Mouse (Mus musculus) limb, embryonic 14.5 days (tissue): ENCODE data around the gene Fgr. TPM values are rescaled to one million over a fixed set of nuclear protein-coding genes. Genes with fewer than 3 reads are reported as not detected.
A peak's percentile ranks its signal among the peaks of the same experiment; 100 is the strongest.

ENCODE experiments used
- ATAC-seq: fragments of 200-750 bp; cut with Nextera tagmentation; 2 replicates; pipeline ENCODE4 v1.8.0; 2017; ENCODE audit warnings: low read depth, moderate number of reproducible peaks, moderate TSS enrichment; ENCODE audit not compliant: low FRiP score
- DNase-seq: peaks from one replicate; pipeline ENCODE4 v3.0.0-alpha.2; 2015; ENCODE audit warnings: low spot score
- H3K27ac ChIP-seq: fragments of 300-500 bp; sonication (generic); replicated peaks from 2 replicates; pipeline ENCODE4 v1.5.1; 2014; ENCODE audit warnings: low read depth, mild to moderate bottlenecking, low read length, moderate library complexity, mixed read lengths
- H3K27me3 ChIP-seq: fragments of 300-500 bp; sonication (generic); 2 replicates; pipeline ENCODE4 v1.6.1; 2014; ENCODE audit warnings: low read length, mixed read lengths; ENCODE audit not compliant: control insufficient read depth, insufficient read depth
- H3K36me3 ChIP-seq: fragments of 300-500 bp; sonication (generic); 2 replicates; pipeline ENCODE4 v1.6.1; 2014; ENCODE audit warnings: mild to moderate bottlenecking, low read length, moderate library complexity, mixed read lengths; ENCODE audit not compliant: control insufficient read depth, insufficient read depth
- H3K4me1 ChIP-seq: fragments of 300-500 bp; sonication (generic); 2 replicates; pipeline ENCODE4 v1.6.1; 2014; ENCODE audit warnings: antibody characterized with exemption, low read length, mixed read lengths; ENCODE audit not compliant: control insufficient read depth, insufficient read depth
- H3K4me2 ChIP-seq: fragments of 300-500 bp; sonication (generic); replicated peaks from 2 replicates; pipeline ENCODE4 v1.6.1; 2014; ENCODE audit warnings: low read depth, mild to moderate bottlenecking, low read length, moderate library complexity; ENCODE audit not compliant: severe bottlenecking
- H3K4me3 ChIP-seq: fragments of 300-500 bp; sonication (generic); replicated peaks from 2 replicates; pipeline ENCODE4 v1.5.1; 2014; ENCODE audit warnings: low read length
- H3K9ac ChIP-seq: fragments of 300-500 bp; sonication (generic); 2 replicates; pipeline ENCODE4 v1.6.1; 2014; ENCODE audit warnings: mild to moderate bottlenecking, low read depth, low read length, moderate library complexity; ENCODE audit not compliant: severe bottlenecking
- H3K9me3 ChIP-seq: fragments of 300-500 bp; sonication (generic); 2 replicates; pipeline ENCODE4 v1.6.1; 2016; ENCODE audit warnings: low read length; ENCODE audit not compliant: control insufficient read depth
- POLR2A ChIP-seq: fragments of 200-500 bp; IDR thresholded peaks from 2 replicates; pipeline ENCODE4 v1.8.0; 2012; ENCODE audit warnings: inconsistent platforms, mild to moderate bottlenecking, moderate library complexity, borderline replicate concordance; ENCODE audit not compliant: insufficient read depth, insufficient read length; ENCODE audit errors: extremely low read depth
- WGBS: fragments of 180-500 bp; shearing (Covaris S2); extraction: QIAGEN DNeasy Blood & Tissue Kit; methylation state at CpG from one replicate; pipeline ENCODE4 v1.1.7; 2014; 5-methylcytosine and 5-hydroxymethylcytosine counted together
- polyA plus RNA-seq, 2 experiments: library from polyadenylated mRNA; depleted of rRNA in 1 of 2; stranded (reverse) in 1 of 2; unstranded in 1 of 2; fragments of >200 nt; fragmentation: Nextera tagmentation in 1 of 2; extraction: Ambion mirVana in 1 of 2; gene quantifications; 2 replicates each; pipeline versions ENCODE4 v1.2.1 to v1.2.3; 2012 to 2014

Gene Fgr
- polyA plus RNA-seq, 2 experiments: 0.62 to 0.64 TPM

DNA sequence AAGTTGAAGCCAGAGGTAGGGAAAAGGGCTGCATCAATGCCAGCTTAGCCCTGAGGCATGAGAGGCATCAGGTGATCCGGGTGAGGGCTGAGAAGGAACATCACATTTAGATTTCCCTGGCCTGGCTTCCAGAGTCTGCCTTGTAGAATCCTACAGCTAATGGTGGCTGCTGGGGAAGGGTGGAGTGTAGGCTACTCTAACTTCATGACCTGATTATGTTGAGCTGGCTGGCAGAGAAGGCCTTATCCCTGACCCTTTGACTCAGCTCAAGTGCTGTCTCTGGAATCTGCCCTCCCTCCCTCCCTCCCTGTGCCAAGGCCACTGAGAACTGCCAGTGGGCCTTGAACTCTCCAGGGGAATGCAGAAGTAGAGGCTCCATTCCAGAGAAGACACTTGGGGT is 61.6 kb downstream of the Fgr start:
- WGBS: 90% methylated on average over 1 of the region's 1 CpGs
- Histone ChIP-seq H3K9me3 (no peaks in the 10 kb centered on the region), H3K4me1 (peaks cover 28% of the 10 kb centered on the region), H3K27ac (no peak overlapping the region), H3K4me3 (no peak overlapping the region), H3K4me2 (no peak overlapping the region), H3K36me3 (peaks cover 18% of the 10 kb centered on the region), H3K9ac (no peak overlapping the region), H3K27me3 (no peaks in the 10 kb centered on the region)
- DNase-seq: no peak
- no peak for ATAC-seq
- TF ChIP-seq POLR2A: no peak

DNA sequence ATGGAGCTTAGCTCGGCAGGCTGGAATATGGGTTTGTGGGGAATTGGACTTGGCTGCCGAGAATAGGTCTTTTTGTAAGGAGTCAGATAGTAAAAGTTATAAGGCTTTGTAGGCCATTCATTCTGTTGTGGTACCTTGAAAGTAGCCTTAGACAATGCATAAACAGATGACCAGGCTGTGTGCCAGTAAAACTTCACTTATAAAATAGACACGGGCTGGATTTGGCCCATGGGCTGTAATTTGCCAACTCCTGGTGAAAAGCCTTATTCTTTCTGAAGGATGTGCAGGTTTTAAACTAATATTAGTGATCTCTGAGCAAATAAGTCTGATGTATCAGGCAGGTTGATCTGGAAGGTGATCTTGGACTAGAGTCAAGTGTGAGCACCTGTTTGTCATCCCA is 62.1 kb downstream of the Fgr start:
- WGBS: 54% methylated on average over 3 of the region's 3 CpGs
- peaks cover 18% of the 10 kb centered on the region for H3K36me3 ChIP-seq
- no peak for TF ChIP-seq POLR2A

DNA sequence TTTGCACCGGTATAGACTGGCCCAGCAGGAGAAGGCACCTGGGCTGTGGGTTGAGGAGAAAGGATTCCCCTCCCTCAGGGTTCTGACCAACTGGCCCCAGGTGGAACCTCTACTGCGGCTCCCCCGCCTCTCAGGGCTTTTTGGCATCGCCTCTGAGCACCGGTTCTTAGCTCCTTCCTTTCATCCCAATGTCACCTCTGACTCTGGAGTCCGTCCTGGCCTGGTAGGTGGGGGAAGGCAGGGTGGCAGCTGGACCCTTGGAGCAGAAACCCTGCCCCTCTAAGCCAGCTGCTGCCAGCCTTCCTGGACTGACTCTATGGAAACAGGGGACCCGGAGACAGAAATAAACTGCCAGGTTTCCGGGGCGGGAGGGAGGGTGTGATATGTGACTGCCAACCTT is 63.4 kb downstream of the Fgr start:
- peaks cover 46% of the 10 kb centered on the region for H3K4me1 ChIP-seq
- H3K27ac ChIP-seq: no peak overlapping the region
- H3K36me3 ChIP-seq: peaks cover 18% of the 10 kb centered on the region; the same call in 1 of the 2 replicates
- TF ChIP-seq POLR2A: no peak
- ATAC-seq (no peak), DNase-seq (no peak)
- 31% methylated on average over 9 of the region's 9 CpGs for WGBS
- 0 out of 2 replicates have a peak overlapping the region, but pooled peaks have one; percentile 17 for H3K4me2 ChIP-seq
- H3K9ac ChIP-seq: no peak overlapping the region
- no peak overlapping the region for H3K4me3 ChIP-seq
- no peaks in the 10 kb centered on the region for H3K9me3 ChIP-seq
- H3K27me3 ChIP-seq: no peaks in the 10 kb centered on the region

More for the DNA sequence above, 62.1 kb downstream of the Fgr start:
- H3K4me1 ChIP-seq: peaks cover 33% of the 10 kb centered on the region
- no peak overlapping the region for H3K4me2 ChIP-seq
- ATAC-seq (no peak), DNase-seq (no peak)
- H3K27me3 ChIP-seq: no peaks in the 10 kb centered on the region
- no peaks in the 10 kb centered on the region for H3K9me3 ChIP-seq
- H3K9ac ChIP-seq: no peak overlapping the region
- H3K27ac ChIP-seq: no peak overlapping the region
- no peak overlapping the region for H3K4me3 ChIP-seq

DNA sequence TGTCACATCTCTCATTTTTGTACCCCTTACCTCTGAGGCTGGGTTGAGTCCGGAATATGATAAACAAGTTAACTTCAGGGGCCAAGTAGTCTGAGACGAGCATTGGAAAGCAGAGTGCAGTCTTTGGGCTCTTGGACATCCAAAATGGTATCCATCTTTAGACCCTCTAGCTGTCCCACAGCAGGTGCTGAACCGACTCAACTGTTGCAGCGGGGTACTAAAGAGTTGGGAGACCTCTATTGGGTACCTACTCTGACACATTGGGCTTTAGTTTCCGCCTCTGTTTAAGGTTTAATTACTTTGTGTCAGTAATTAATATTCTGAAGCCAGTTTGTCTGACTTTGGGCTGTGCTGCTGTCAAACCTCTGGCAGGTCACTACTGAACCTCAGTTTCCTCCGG is 63.9 kb downstream of the Fgr start:
- Histone ChIP-seq H3K27me3 (no peaks in the 10 kb centered on the region), H3K36me3 (peaks cover 18% of the 10 kb centered on the region; the same call in 1 of the 2 replicates), H3K27ac (0 out of 2 replicates have a peak overlapping the region, but pooled peaks have one; percentile 93), H3K9ac (no peak overlapping the region), H3K4me1 (peaks cover 51% of the 10 kb centered on the region), H3K9me3 (no peaks in the 10 kb centered on the region), H3K4me2 (peak overlapping the region; percentile 97), H3K4me3 (peak overlapping the region; percentile 61)
- no peak for TF ChIP-seq POLR2A
- DNase-seq: no peak
- 24% methylated on average over 6 of the region's 6 CpGs for WGBS
- ATAC-seq: no peak

DNA sequence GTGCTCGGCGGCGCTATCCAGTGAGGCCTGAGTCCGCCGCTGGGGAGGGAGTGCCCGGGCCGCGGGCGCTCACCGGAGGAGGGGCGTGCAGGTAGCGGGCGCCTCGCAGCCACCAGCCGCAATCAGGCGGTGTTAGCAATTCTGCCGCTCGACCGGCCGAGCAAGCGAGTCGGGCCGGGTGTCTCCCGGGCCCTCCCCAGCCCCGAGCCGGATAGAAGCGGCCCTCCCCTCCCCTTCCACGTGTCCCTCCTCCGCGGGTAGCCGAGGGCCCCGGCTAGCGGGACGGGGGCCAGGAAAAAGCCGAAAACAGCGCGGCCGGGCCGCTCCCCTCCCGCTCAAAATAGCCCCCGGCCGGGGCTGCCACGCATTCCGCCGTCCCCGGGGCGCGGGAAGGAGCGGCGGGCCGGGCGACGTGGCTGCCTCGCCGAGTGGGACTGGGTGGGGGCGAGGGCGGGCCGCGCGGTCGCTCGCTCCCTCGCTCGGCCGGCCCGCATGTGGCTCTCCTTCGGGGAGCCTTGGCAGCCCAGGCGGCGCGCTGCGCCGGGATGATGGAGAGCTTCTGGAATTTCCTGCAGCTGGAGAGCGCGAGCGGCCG is 64.7 kb downstream of the Fgr start:
- no peaks in the 10 kb centered on the region for H3K27me3 ChIP-seq
- peak; percentile 74 for ATAC-seq
- H3K9me3 ChIP-seq: no peaks in the 10 kb centered on the region
- DNase-seq: peak; percentile 78
- peak overlapping the region; percentile 72 for H3K9ac ChIP-seq
- TF ChIP-seq POLR2A: no peak
- peaks cover 18% of the 10 kb centered on the region; the same call in 1 of the 2 replicates for H3K36me3 ChIP-seq
- peak overlapping the region; percentile 61 for H3K4me3 ChIP-seq
- under 1% methylated on average over 64 of the region's 76 CpGs for WGBS
- peaks cover 59% of the 10 kb centered on the region for H3K4me1 ChIP-seq
- peak overlapping the region; percentile 93 for H3K27ac ChIP-seq
- peak overlapping the region; percentile 97 for H3K4me2 ChIP-seq
